Mouse (Mus musculus): Measurements from ENCODE around the gene Neto2.

Gene Neto2

DNA sequence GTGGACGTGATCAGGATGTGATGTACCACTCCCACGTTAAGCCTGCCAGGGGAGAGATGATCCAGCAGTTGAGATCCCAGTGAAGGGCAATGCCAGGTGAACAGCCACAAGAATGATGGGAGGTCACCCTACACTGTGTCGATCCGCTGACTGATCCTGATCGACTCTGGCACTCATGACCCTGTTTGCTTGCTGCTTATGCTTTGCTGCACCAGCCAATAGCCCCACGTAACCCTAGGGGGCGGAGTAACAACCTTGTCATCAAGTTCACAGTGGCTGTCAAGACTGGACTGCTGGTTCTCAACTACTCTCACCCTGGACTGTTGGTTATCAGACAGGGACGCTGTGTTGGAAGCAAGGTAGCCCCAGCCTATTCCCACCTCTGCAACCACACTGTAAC lies 99.0 kb downstream of the Neto2 start:
- no peak for DNase-seq

DNA sequence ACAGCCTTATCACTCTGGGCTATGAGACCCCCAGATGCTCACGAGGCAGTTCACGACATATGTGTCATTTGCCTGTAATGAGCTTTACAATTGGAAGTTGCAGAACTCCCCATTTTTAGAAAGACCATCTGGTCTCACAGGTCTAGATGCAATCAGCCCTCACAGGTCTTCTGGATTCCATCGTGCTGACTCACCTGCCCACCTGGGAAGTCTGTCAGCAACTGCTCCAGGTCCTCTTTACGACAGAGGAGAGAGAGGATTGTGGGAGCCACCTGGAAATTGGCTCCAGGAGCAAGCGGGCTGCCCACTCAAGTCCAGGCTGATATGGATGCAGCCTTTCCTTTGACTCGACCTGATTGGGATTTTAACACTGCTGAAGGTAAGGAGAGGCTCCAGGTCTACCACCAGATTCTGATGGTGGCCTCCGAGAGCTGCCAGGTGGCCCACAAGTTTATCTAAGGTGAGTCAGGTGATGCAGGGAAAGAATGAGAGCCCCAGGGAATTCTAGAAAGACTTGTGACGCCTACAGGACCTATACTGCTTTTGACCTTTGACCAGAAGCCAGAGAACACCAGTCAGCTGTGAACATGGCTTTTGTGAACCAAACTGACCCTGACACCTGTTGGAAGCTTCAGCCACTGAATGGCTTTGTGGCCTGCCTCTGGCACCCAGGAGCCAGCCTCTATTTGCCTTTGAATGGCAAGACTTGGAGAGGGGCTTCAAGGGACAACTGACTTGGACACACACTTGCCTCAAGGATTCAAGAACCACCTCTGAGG lies 103.1 kb downstream of the Neto2 start:
- DNase-seq: no peak

DNA sequence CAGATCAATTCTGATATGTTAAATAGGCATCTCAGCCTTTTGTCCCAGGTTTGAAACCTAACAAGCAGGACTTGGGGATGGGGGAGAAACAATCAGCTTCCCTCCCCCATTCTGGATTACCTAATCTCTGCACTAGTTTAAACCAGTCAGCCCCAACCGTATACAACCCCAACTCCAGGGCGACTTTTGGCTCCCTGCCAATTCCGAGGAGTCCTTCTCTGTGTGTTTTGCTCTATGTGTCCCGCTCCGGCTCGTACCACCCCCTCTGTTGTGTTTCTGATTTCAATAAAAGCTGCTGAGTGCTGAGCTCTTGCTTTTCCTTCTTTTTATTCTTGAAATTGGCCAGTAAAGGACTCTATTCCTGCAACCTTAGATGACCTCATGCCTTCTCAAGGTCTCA lies 105.3 kb downstream of the Neto2 start:
- DNase-seq: no peak

DNA sequence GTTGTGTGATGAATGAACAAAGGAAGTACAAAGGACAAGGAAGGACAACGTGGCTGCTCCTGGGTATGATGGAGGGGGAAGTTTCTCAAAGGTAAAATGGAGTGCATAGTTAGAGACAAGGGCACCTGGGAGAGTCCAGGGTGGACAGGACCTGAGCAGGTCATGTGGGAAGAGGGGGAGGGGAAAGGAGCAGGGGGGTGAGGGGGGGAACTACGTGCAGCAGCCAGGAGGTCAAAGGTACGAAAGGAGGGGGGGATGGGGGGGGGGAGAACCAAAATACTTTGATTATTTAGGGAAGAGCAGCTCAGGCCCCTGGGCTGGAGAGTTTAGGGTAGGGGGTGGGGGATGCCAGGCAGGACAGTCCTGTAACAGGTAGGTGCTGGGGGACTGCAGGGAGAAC lies 105.7 kb downstream of the Neto2 start:
- no peak for DNase-seq

DNA sequence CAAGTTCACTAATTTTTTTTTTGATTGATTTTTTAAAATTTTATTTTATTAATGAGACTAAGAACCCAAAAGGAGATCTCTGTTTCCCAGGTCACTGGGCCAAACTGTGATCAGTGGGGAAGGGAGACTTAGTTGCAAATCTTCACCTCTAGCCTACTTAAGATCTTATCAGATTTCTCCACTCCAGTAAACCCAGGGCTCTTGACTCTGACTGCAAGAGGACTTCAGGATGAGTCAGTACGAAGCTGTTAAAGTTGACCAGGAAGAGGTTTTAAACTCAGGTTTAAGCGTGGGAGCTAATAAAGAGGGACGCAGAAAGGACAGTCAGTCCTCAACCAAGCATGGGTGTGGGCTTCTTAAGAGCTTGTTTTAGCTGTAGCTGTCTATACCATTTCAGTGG lies 107.4 kb downstream of the Neto2 start:
- DNase-seq: no peak

DNA sequence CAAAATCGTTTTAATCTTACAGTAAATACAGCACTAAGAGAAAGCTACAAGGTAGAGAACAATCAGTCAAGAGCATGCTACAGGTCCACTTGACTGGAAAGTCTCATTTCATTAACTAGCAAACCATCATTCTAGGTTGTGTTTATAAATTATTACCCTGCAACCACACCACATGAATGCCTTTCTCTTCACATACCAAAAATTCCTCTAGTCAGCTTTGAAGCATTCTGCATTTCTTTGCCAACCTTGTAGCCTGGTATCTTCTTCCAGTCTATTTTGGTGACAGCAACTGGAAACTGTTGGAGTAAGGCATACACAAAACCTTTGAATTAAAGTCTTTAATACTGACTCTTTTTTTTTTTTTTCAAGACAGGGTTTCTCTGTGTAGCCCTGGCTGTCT lies 109.2 kb downstream of the Neto2 start:
- DNase-seq: no peak

DNA sequence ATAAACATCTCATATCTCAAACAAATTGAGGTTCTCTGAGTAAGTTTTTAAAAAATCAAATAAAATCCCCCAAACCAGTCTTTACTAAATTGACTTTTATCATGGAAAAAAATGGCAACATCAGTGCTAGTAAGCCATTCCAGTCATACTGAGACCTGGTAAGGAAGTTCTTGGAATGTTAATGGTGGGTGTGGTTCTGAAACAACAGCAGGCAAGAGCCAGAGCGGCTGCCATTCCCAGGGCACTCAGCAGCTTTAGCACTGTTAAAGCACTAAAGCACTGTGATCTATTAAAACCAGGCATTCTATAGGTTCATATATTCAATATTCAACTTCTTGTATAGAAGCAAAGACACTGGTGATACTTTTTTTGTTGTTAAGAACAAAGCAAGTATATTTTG lies 110.5 kb downstream of the Neto2 start:
- DNase-seq: no peak

DNA sequence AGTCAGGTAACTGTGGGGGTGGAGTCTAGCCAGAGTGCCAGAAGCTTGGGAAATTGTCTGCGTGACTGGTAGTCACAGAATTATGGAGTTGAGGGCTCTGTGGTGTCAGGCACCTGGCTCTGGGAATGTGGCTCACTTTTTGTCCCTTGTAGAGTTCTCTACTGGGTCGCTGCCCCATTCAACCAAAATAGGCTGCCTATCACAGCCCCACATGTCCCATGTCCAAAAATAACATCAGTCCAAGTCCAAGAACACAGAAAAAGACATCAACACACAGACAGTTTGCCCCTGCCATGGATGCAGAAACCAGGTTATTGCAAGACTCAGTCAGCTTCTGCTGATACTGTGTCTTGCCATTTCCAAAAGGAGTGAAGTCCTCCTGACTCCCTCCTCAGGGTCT lies 112.1 kb downstream of the Neto2 start:
- DNase-seq: no peak

Data from B cell, adult 2 months (primary cell).